Mouse (Mus musculus) liver, embryonic 14.5 days (tissue): ENCODE measurements around the gene Traf3ip3.

Experiments
- CTCF ChIP-seq: IDR thresholded peaks from 2 replicates; pipeline ENCODE4 v1.5.1; 2016; ENCODE audit warnings: antibody characterized with exemption, low read depth, control low read depth
- EP300 ChIP-seq: IDR thresholded peaks from 2 replicates; pipeline ENCODE4 v1.6.1; 2016; ENCODE audit warnings: antibody characterized with exemption, low read depth

- TF ChIP-seq CTCF (no peak), EP300 (no peak)
Measured at GRCm38 (mm10) chr1:193234930-193235329, 33.4 kb upstream of the Traf3ip3 start.
